Comparison of ENCODE assay signal across 28 mouse cellular contexts in genomic region chr1:161869422-161869821, GRCm38 (mm10).
"Had no signal": no experiment of that assay in that cellular context is flagged by ENCODE, and none has a peak within 500 bp of the region (broad histone marks: within the 10 kb centered on the region; RNA-seq: fewer than 3 reads in every experiment).

No protein-coding gene starts in this region.

- H3K4me2 ChIP-seq: embryonic facial prominence, embryonic 12.5 days; embryonic facial prominence, embryonic 13.5 days; embryonic facial prominence, embryonic 15.5 days; forebrain, embryonic 12.5 days; forebrain, embryonic 13.5 days; forebrain, embryonic 15.5 days had no signal

- H3K4me3 ChIP-seq: embryonic facial prominence, embryonic 10.5 days; embryonic facial prominence, embryonic 12.5 days; embryonic facial prominence, embryonic 13.5 days; embryonic facial prominence, embryonic 15.5 days; erythroblast, embryonic 14.5 days; forebrain, embryonic 10.5 days; forebrain, embryonic 12.5 days; forebrain, embryonic 13.5 days; forebrain, embryonic 15.5 days; gastrocnemius, adult 2 months; heart, adult 2 months had no signal

- H3K27me3 ChIP-seq: embryonic facial prominence, embryonic 12.5 days; embryonic facial prominence, embryonic 13.5 days; embryonic facial prominence, embryonic 15.5 days; forebrain, embryonic 12.5 days; forebrain, embryonic 13.5 days; forebrain, embryonic 15.5 days had no signal

- ATAC-seq: forebrain, embryonic 13.5 days; forebrain, embryonic 14.5 days; forebrain, embryonic 15.5 days; forebrain, embryonic 16.5 days; forebrain, postnatal 0 days had no signal

- H3K36me3 ChIP-seq: embryonic facial prominence, embryonic 10.5 days; embryonic facial prominence, embryonic 12.5 days; embryonic facial prominence, embryonic 13.5 days; embryonic facial prominence, embryonic 15.5 days; forebrain, embryonic 10.5 days; forebrain, embryonic 12.5 days; forebrain, embryonic 15.5 days had no signal

- H3K9ac ChIP-seq: embryonic facial prominence, embryonic 12.5 days; embryonic facial prominence, embryonic 13.5 days; embryonic facial prominence, embryonic 15.5 days; forebrain, embryonic 12.5 days; forebrain, embryonic 13.5 days; forebrain, embryonic 15.5 days; forebrain, postnatal 0 days had no signal

- DNase-seq: cerebellum, adult 8-10 months; cerebellum, adult 9-10 months; cerebellum, adult 9-11 months; cerebellum, postnatal 10 days; cerebellum, postnatal 14 days; cerebellum, postnatal 25 days; cerebellum, postnatal 36 days; embryo, embryonic 11 days; forebrain, postnatal 0 days; gastrocnemius, adult 2 months; gastrocnemius, postnatal 10 days; gastrocnemius, postnatal 14 days; gastrocnemius, postnatal 25 days; gastrocnemius, postnatal 36 days; heart, adult 11 months; heart, adult 18-20 months; heart, adult 2 months had no signal

- H3K27ac ChIP-seq: embryonic facial prominence, embryonic 10.5 days; embryonic facial prominence, embryonic 12.5 days; embryonic facial prominence, embryonic 13.5 days; embryonic facial prominence, embryonic 15.5 days; forebrain, embryonic 10.5 days; forebrain, embryonic 12.5 days; forebrain, embryonic 13.5 days; forebrain, embryonic 15.5 days; gastrocnemius, adult 2 months; heart, adult 2 months had no signal

- H3K9me3 ChIP-seq: embryonic facial prominence, embryonic 10.5 days; embryonic facial prominence, embryonic 12.5 days; embryonic facial prominence, embryonic 13.5 days; embryonic facial prominence, embryonic 15.5 days; forebrain, embryonic 10.5 days; forebrain, embryonic 12.5 days; forebrain, embryonic 13.5 days; forebrain, embryonic 15.5 days had no signal
